Mouse (Mus musculus): ENCODE measurements around the gene AB124611.

- no peak for TF ChIP-seq CTCF (IDR thresholded peaks at IDR 0.05; ENCODE audit: extremely low read depth, insufficient read depth, insufficient read length, insufficient replicate concordance)
- TF ChIP-seq POLR2A (IDR thresholded peaks at IDR 0.05; ENCODE audit: low read depth, low read length) = no peak
These were observed 8.0 kb upstream of the AB124611 start for GRCm38 (mm10) chr9:21517947-21518495.
